Mouse (Mus musculus): ENCODE measurements around the gene Gm10518. TPM values are rescaled to one million over a fixed set of nuclear protein-coding genes. Genes with fewer than 3 reads are reported as not detected.
"Not testable (repeated sequence)": the region's sequence is repeated elsewhere in the genome, so short reads cannot be mapped to it uniquely, and the experiment has no call there.

Gene Gm10518
- polyA plus RNA-seq, 1 experiment = not detected

GRCm38 (mm10) chr1:179803513-179804139, 450 bp downstream of the Gm10518 start, which contains the start of gene Ahctf1:
Gene Ahctf1, minus strand, starts transcription at chr1:179803680.
- no peak for TF ChIP-seq CTCF (IDR thresholded peaks at IDR 0.05; ENCODE audit: extremely low read depth, insufficient read depth, low read length)
- TF ChIP-seq POLR2A (IDR thresholded peaks at IDR 0.05; ENCODE audit: extremely low read depth, insufficient read depth, low read length) = peak; percentile 78
- Histone ChIP-seq H3K4me1 (ENCODE audit: control insufficient read depth, insufficient read depth, low read length) (peaks cover 3% of the 10 kb centered on the region; the same call in 1 of the 2 replicates), H3K27ac (ENCODE audit: insufficient read depth, low read length) (peak within 1 kb of the TSS; percentile 52; the same call in 1 of the 2 replicates), H3K4me3 (ENCODE audit: insufficient read depth, low read length) (peak within 1 kb of the TSS; percentile 35)

- TF ChIP-seq POLR2A (IDR thresholded peaks at IDR 0.05; ENCODE audit: extremely low read depth, insufficient read depth, low read length) (no peak), CTCF (IDR thresholded peaks at IDR 0.05; ENCODE audit: extremely low read depth, insufficient read depth, low read length) (no peak)
- H3K4me1 ChIP-seq (ENCODE audit: control insufficient read depth, insufficient read depth, low read length) = peaks cover 3% of the 10 kb centered on the region; the same call in 1 of the 2 replicates
- peak overlapping the region; percentile 35; the same call in 1 of the 2 replicates for H3K4me3 ChIP-seq (ENCODE audit: insufficient read depth, low read length)
- no peak overlapping the region for H3K27ac ChIP-seq (ENCODE audit: insufficient read depth, low read length)
Observed at GRCm38 (mm10) chr1:179804140-179804881, 1.1 kb downstream of the Gm10518 start.

- Histone ChIP-seq H3K27ac (ENCODE audit: insufficient read depth, low read length) (no peak overlapping the region), H3K4me1 (ENCODE audit: control insufficient read depth, insufficient read depth, low read length) (peaks cover 3% of the 10 kb centered on the region; the same call in 1 of the 2 replicates), H3K4me3 (ENCODE audit: insufficient read depth, low read length) (no peak overlapping the region)
- no peak for TF ChIP-seq POLR2A (IDR thresholded peaks at IDR 0.05; ENCODE audit: extremely low read depth, insufficient read depth, low read length)
- no peak for TF ChIP-seq CTCF (IDR thresholded peaks at IDR 0.05; ENCODE audit: extremely low read depth, insufficient read depth, low read length)
Observed at GRCm38 (mm10) chr1:179805751-179806150, 2.6 kb downstream of the Gm10518 start.

GRCm38 (mm10) chr1:179807468-179807867, 4.3 kb downstream of the Gm10518 start:
- H3K27ac ChIP-seq (ENCODE audit: insufficient read depth, low read length) = no peak overlapping the region
- TF ChIP-seq CTCF (IDR thresholded peaks at IDR 0.05; ENCODE audit: extremely low read depth, insufficient read depth, low read length) = no peak
- no peak for TF ChIP-seq POLR2A (IDR thresholded peaks at IDR 0.05; ENCODE audit: extremely low read depth, insufficient read depth, low read length)
- peaks cover 1% of the 10 kb centered on the region; the same call in 1 of the 2 replicates for H3K4me1 ChIP-seq (ENCODE audit: control insufficient read depth, insufficient read depth, low read length)
- H3K4me3 ChIP-seq (ENCODE audit: insufficient read depth, low read length) = no peak overlapping the region

DNA sequence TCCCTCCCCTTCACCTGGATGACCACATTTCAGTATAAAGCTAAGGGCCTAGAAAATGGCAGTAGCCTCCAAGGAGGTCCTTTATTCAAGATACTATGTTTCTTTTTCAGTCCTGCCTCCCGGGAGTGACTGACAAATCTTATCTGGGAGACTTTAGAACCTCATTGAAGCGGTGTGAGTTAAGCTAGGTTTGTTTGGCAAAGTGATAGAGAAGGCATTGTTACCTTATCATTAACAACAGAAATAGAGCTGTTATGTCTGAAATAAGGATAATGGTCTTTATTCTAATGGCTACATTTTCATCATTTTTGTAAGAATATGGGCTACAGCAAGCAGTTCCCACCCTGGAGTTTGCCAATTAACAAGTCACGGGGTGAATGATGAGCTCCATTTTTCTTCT, 5.1 kb downstream of the Gm10518 start:
- H3K4me1 ChIP-seq (ENCODE audit: control insufficient read depth, insufficient read depth, low read length) = peaks cover 1% of the 10 kb centered on the region; the same call in 1 of the 2 replicates
- no peak for TF ChIP-seq POLR2A (IDR thresholded peaks at IDR 0.05; ENCODE audit: extremely low read depth, insufficient read depth, low read length)
- TF ChIP-seq CTCF (IDR thresholded peaks at IDR 0.05; ENCODE audit: extremely low read depth, insufficient read depth, low read length) = no peak
- no peak overlapping the region for H3K4me3 ChIP-seq (ENCODE audit: insufficient read depth, low read length)
- H3K27ac ChIP-seq (ENCODE audit: insufficient read depth, low read length) = no peak overlapping the region

DNA sequence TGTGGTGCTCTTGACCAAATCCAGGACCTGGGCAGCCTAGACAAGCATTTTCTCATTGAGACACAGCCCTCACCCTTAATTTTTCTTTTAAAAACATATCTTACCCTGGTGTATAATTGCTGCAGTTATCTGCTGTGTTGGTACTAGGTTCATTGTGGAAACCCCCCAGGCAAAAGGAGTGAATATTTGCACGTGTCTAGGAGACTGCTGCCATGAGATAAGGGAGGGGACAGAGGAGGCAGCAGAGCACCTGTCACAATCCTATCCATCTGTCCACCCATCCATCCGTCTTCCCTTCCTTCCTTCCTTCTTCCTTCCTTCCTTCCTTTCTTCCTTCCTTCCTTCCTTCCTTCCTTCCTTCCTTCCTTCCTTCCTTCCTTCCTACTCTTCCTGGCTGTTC, 10.2 kb downstream of the Gm10518 start:
- no peaks in the 10 kb centered on the region for H3K4me1 ChIP-seq (ENCODE audit: control insufficient read depth, insufficient read depth, low read length)
- no peak for TF ChIP-seq CTCF (IDR thresholded peaks at IDR 0.05; ENCODE audit: extremely low read depth, insufficient read depth, low read length)
- TF ChIP-seq POLR2A (IDR thresholded peaks at IDR 0.05; ENCODE audit: extremely low read depth, insufficient read depth, low read length) = no peak
- H3K4me3 ChIP-seq (ENCODE audit: insufficient read depth, low read length) = no peak overlapping the region
- H3K27ac ChIP-seq (ENCODE audit: insufficient read depth, low read length) = no peak overlapping the region

GRCm38 (mm10) chr1:179814616-179815015, 11.4 kb downstream of the Gm10518 start:
- Histone ChIP-seq H3K4me1 (ENCODE audit: control insufficient read depth, insufficient read depth, low read length) (no peaks in the 10 kb centered on the region), H3K4me3 (ENCODE audit: insufficient read depth, low read length) (no peak overlapping the region), H3K27ac (ENCODE audit: insufficient read depth, low read length) (no peak overlapping the region)
- TF ChIP-seq POLR2A (IDR thresholded peaks at IDR 0.05; ENCODE audit: extremely low read depth, insufficient read depth, low read length) = no peak
- no peak for TF ChIP-seq CTCF (IDR thresholded peaks at IDR 0.05; ENCODE audit: extremely low read depth, insufficient read depth, low read length)

DNA sequence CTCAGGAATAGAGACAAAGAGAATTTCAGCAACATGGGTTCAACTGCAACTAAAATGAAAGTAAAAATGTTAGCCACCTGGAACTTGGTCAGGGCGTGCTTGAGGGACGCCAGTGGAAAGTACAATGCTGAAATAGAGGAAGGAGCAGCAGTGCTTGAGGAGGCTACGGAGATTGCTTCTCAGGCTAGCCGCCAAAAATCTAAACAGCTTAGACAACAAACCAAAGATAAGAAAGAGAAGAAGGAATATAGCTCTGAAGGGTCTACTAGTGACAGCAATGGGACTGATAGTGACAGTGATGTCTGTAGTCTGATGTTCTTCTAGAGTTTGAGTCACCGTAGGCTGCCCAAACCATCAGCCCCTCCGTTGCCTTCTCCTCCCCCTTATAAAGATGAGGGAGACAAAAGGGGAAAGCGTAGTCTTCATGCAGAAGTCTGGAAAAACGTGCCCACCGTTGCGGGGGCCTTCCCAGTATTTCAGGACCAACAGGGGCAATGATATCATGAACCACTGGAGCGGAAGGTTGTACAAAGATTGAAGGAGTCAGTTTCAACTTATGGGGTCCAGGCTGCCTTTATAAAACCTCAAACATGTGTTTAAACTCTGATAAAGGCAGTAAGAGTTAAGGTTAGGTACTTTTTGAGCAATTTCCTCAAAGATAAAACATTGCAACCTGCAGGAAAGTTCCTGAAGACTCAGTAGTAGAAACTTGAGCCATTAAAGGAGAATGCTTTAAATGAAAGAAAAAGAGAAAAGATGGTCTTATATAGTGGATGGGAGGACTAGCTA, 15.5 kb downstream of the Gm10518 start:
- H3K27ac ChIP-seq (ENCODE audit: insufficient read depth, low read length); H3K4me1 ChIP-seq (ENCODE audit: control insufficient read depth, insufficient read depth, low read length); H3K4me3 ChIP-seq (ENCODE audit: insufficient read depth, low read length): not testable (repeated sequence)

- no peaks in the 10 kb centered on the region for H3K4me1 ChIP-seq (ENCODE audit: control insufficient read depth, insufficient read depth, low read length)
- H3K27ac ChIP-seq (ENCODE audit: insufficient read depth, low read length) = no peak overlapping the region
- TF ChIP-seq CTCF (IDR thresholded peaks at IDR 0.05; ENCODE audit: extremely low read depth, insufficient read depth, low read length) = no peak
- TF ChIP-seq POLR2A (IDR thresholded peaks at IDR 0.05; ENCODE audit: extremely low read depth, insufficient read depth, low read length) = no peak
- no peak overlapping the region for H3K4me3 ChIP-seq (ENCODE audit: insufficient read depth, low read length)
Observed at GRCm38 (mm10) chr1:179824549-179824948, 21.4 kb downstream of the Gm10518 start.
